Mouse (Mus musculus): ENCODE data around the gene Zc2hc1c. TPM values are rescaled to one million over a fixed set of nuclear protein-coding genes. Genes with fewer than 3 reads are reported as not detected.
"Not testable (repeated sequence)": the region's sequence is repeated elsewhere in the genome, so short reads cannot be mapped to it uniquely, and the experiment has no call there.

The Zc2hc1c gene
- polyA plus RNA-seq, 1 experiment = 11.6 TPM

- Histone ChIP-seq H3K27me3 (ENCODE audit: control insufficient read depth, insufficient read depth, low read length) (no peaks in the 10 kb centered on the region), H3K4me1 (ENCODE audit: control insufficient read depth, insufficient read depth, low read length) (peaks cover 2% of the 10 kb centered on the region; the same call in 1 of the 2 replicates), H3K27ac (ENCODE audit: control insufficient read depth, insufficient read depth, low read depth, low read length) (no peak overlapping the region), H3K4me3 (ENCODE audit: control insufficient read depth, low read depth, low read length) (peak overlapping the region; percentile 4; the same call in 1 of the 2 replicates), H3K36me3 (ENCODE audit: control insufficient read depth, insufficient read depth, low read length) (no peaks in the 10 kb centered on the region)
- TF ChIP-seq POLR2A (IDR thresholded peaks at IDR 0.05; ENCODE audit: control insufficient read depth, low read depth, low read length) = no peak
- no peak for TF ChIP-seq CTCF (IDR thresholded peaks at IDR 0.05; ENCODE audit: control insufficient read depth, insufficient read depth, insufficient replicate concordance, low read depth, low read length)
Measured at GRCm38 (mm10) chr12:85276273-85276672, 12.1 kb upstream of the Zc2hc1c start.

- TF ChIP-seq POLR2A (IDR thresholded peaks at IDR 0.05; ENCODE audit: control insufficient read depth, low read depth, low read length) (no peak), CTCF (IDR thresholded peaks at IDR 0.05; ENCODE audit: control insufficient read depth, insufficient read depth, insufficient replicate concordance, low read depth, low read length) (no peak)
- peak overlapping the region; percentile 70 for H3K4me3 ChIP-seq (ENCODE audit: control insufficient read depth, low read depth, low read length)
- H3K27me3 ChIP-seq (ENCODE audit: control insufficient read depth, insufficient read depth, low read length) = no peaks in the 10 kb centered on the region
- H3K27ac ChIP-seq (ENCODE audit: control insufficient read depth, insufficient read depth, low read depth, low read length) = 0 out of 2 replicates have a peak overlapping the region, but pooled peaks have one; percentile 21
- H3K4me1 ChIP-seq (ENCODE audit: control insufficient read depth, insufficient read depth, low read length) = no peaks in the 10 kb centered on the region
- no peaks in the 10 kb centered on the region for H3K36me3 ChIP-seq (ENCODE audit: control insufficient read depth, insufficient read depth, low read length)
Measured at GRCm38 (mm10) chr12:85278919-85279318, 9.5 kb upstream of the Zc2hc1c start.

- Histone ChIP-seq H3K27ac (ENCODE audit: control insufficient read depth, insufficient read depth, low read depth, low read length) (peak overlapping the region; percentile 99), H3K4me1 (ENCODE audit: control insufficient read depth, insufficient read depth, low read length) (no peaks in the 10 kb centered on the region), H3K27me3 (ENCODE audit: control insufficient read depth, insufficient read depth, low read length) (no peaks in the 10 kb centered on the region), H3K4me3 (ENCODE audit: control insufficient read depth, low read depth, low read length) (peak overlapping the region; percentile 99), H3K36me3 (ENCODE audit: control insufficient read depth, insufficient read depth, low read length) (no peaks in the 10 kb centered on the region)
- TF ChIP-seq POLR2A (IDR thresholded peaks at IDR 0.05; ENCODE audit: control insufficient read depth, low read depth, low read length) = no peak
- no peak for TF ChIP-seq CTCF (IDR thresholded peaks at IDR 0.05; ENCODE audit: control insufficient read depth, insufficient read depth, insufficient replicate concordance, low read depth, low read length)
Measured at GRCm38 (mm10) chr12:85279396-85280080, 8.9 kb upstream of the Zc2hc1c start.

- H3K27ac ChIP-seq (ENCODE audit: control insufficient read depth, insufficient read depth, low read depth, low read length) = peak overlapping the region; percentile 99
- H3K27me3 ChIP-seq (ENCODE audit: control insufficient read depth, insufficient read depth, low read length) = no peaks in the 10 kb centered on the region
Measured at GRCm38 (mm10) chr12:85280105-85280844, 8.1 kb upstream of the Zc2hc1c start.

GRCm38 (mm10) chr12:85280845-85281651 is 7.3 kb upstream of the Zc2hc1c start:
- peak overlapping the region; percentile 99; the same call in 1 of the 2 replicates for H3K4me3 ChIP-seq (ENCODE audit: control insufficient read depth, low read depth, low read length)
- no peaks in the 10 kb centered on the region for H3K4me1 ChIP-seq (ENCODE audit: control insufficient read depth, insufficient read depth, low read length)
- no peak for TF ChIP-seq POLR2A (IDR thresholded peaks at IDR 0.05; ENCODE audit: control insufficient read depth, low read depth, low read length)
- TF ChIP-seq CTCF (IDR thresholded peaks at IDR 0.05; ENCODE audit: control insufficient read depth, insufficient read depth, insufficient replicate concordance, low read depth, low read length) = no peak
- H3K27me3 ChIP-seq (ENCODE audit: control insufficient read depth, insufficient read depth, low read length) = no peaks in the 10 kb centered on the region
- no peaks in the 10 kb centered on the region for H3K36me3 ChIP-seq (ENCODE audit: control insufficient read depth, insufficient read depth, low read length)
- H3K27ac ChIP-seq (ENCODE audit: control insufficient read depth, insufficient read depth, low read depth, low read length) = peak overlapping the region; percentile 99

More at GRCm38 (mm10) chr12:85280105-85280844, 8.1 kb upstream of the Zc2hc1c start:
- H3K36me3 ChIP-seq (ENCODE audit: control insufficient read depth, insufficient read depth, low read length) = no peaks in the 10 kb centered on the region
- peak overlapping the region; percentile 99 for H3K4me3 ChIP-seq (ENCODE audit: control insufficient read depth, low read depth, low read length)
- H3K4me1 ChIP-seq (ENCODE audit: control insufficient read depth, insufficient read depth, low read length) = no peaks in the 10 kb centered on the region
- peak; percentile 78 for TF ChIP-seq POLR2A (IDR thresholded peaks at IDR 0.05; ENCODE audit: control insufficient read depth, low read depth, low read length)
- TF ChIP-seq CTCF (IDR thresholded peaks at IDR 0.05; ENCODE audit: control insufficient read depth, insufficient read depth, insufficient replicate concordance, low read depth, low read length) = no peak

GRCm38 (mm10) chr12:85281756-85282155 is 6.6 kb upstream of the Zc2hc1c start:
- not testable (repeated sequence) for H3K27me3 ChIP-seq (ENCODE audit: control insufficient read depth, insufficient read depth, low read length); H3K4me3 ChIP-seq (ENCODE audit: control insufficient read depth, low read depth, low read length); H3K36me3 ChIP-seq (ENCODE audit: control insufficient read depth, insufficient read depth, low read length); H3K27ac ChIP-seq (ENCODE audit: control insufficient read depth, insufficient read depth, low read depth, low read length); H3K4me1 ChIP-seq (ENCODE audit: control insufficient read depth, insufficient read depth, low read length)

GRCm38 (mm10) chr12:85284331-85284730 is 4.1 kb upstream of the Zc2hc1c start:
- TF ChIP-seq POLR2A (IDR thresholded peaks at IDR 0.05; ENCODE audit: control insufficient read depth, low read depth, low read length) (no peak), CTCF (IDR thresholded peaks at IDR 0.05; ENCODE audit: control insufficient read depth, insufficient read depth, insufficient replicate concordance, low read depth, low read length) (no peak)
- H3K4me1 ChIP-seq (ENCODE audit: control insufficient read depth, insufficient read depth, low read length) = peaks cover 10% of the 10 kb centered on the region
- no peak overlapping the region for H3K4me3 ChIP-seq (ENCODE audit: control insufficient read depth, low read depth, low read length)
- H3K27me3 ChIP-seq (ENCODE audit: control insufficient read depth, insufficient read depth, low read length) = no peaks in the 10 kb centered on the region
- H3K27ac ChIP-seq (ENCODE audit: control insufficient read depth, insufficient read depth, low read depth, low read length) = no peak overlapping the region
- no peaks in the 10 kb centered on the region; the same call in 1 of the 2 replicates for H3K36me3 ChIP-seq (ENCODE audit: control insufficient read depth, insufficient read depth, low read length)
